Mouse (Mus musculus) CD4-positive naive resting alpha-beta T cell, adult 76 days (primary cell): ENCODE data around the gene Btbd16. TPM values are rescaled to one million over a fixed set of nuclear protein-coding genes. Genes with fewer than 3 reads are reported as not detected.

Source experiments
- total RNA-seq: library from RNA; stranded (reverse); gene quantifications from one replicate; pipeline ENCODE4 v1.2.4, GENCODE M21; 2023

Gene Btbd16
- total RNA-seq, result not detected

DNA sequence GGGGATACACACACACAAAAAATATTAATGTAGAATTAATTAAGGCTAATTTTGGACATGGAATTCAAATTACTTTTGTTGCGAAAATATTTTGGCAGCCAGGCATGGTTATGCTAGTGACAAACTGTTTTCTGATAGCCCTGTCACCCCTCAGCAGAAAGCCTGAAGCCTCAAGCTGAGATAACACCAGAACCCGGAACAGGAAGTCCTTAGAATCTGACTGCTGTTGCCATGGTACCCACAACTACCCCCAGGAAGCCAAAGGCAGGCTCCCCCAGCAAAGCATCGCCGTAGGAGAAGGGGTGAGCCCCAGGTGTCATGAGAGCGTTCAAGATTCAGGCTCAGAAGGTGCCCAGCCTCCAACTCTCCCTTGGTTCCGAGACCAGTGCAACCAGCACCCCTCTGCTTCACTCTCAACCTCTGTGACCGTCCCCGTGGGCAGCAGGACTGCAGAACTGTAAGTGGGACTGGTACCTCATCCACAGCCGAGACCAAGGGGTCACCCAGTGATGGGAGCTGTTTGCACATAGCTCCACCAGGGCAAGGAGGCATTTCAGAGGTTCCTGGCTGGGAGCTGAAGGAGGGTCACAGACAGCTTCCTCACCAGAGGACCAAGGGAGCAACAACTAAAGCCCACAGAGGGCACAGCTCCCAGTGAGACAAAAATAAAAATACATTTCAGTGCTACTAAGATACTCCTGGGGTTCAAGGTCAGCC, at the start of gene Btbd16:
TSS of gene Btbd16 (plus strand) at position 156 of the 717 bp plus-strand sequence.

DNA sequence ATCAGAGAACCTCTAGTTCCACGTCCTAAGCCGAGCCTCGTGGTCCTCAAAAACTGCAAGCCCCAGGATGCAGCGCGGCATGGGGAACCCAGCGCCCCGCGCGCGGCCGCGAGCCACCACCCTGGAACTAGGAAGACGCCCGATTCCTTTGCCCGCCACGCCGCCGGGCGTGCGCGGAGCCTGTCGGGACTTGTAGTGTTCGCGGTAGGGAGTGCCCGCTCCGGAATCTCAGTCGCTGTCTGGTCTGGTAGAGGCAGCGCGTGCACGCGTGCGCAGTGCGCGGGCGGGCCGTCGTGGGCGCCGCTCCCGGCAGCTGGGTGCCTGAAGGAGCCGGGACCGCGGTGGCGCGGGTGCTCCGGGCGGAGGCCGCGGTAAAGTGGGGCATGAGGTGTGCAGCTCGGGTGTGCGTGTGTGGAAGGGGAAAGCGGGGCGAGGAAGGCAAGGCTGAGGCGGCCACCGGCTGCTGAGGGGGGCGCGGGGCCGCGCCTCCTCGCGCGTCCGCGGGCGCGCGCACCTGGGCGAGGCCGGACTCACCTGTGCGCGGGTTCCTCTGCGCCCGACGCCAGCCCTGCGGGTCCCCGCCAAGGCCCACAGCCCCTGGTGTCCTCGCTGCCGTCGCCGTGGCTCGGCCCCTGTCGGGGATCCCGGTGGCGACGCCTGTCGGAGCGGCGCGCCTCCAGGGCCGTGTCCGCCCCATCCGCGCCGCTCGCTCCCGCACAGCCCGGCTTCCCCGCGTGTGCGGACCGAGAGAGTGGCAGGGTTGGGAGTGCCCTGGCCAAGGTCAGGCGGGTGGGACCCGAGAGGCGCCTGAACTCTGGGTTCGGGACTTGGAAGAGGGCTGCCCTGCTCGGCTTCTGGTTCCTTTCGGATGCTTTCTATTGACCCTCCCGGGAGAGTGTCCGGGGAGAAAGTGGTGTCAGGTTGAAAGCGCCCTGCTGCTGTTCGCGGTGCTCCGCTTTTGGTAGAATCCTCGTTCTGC, 92.0 kb downstream of the Btbd16 start, which contains the start of gene Plekha1:
TSS of gene Plekha1 (plus strand) at position 144 of the 979 bp plus-strand sequence.

Other genes starting within 250 kb of the Btbd16 start
- gene Nsmce4a, start 201.0 kb upstream of the Btbd16 start, total RNA-seq, result 103 TPM
- 13.1 TPM for gene Tacc2, start 196.6 kb upstream of the Btbd16 start, total RNA-seq
- 67.0 TPM for gene Plekha1, start 91.7 kb downstream of the Btbd16 start, total RNA-seq
- not detected for gene Htra1, start 162.0 kb downstream of the Btbd16 start, total RNA-seq